Mouse (Mus musculus): ENCODE measurements around the gene Hmox2. TPM values are rescaled to one million over a fixed set of nuclear protein-coding genes. Genes with fewer than 3 reads are reported as not detected.

Gene Hmox2
- 111 and 120 TPM in 2 replicates for polyA plus RNA-seq (2015; fragmentation: Nextera tagmentation; extraction: Ambion mirVana)

DNA sequence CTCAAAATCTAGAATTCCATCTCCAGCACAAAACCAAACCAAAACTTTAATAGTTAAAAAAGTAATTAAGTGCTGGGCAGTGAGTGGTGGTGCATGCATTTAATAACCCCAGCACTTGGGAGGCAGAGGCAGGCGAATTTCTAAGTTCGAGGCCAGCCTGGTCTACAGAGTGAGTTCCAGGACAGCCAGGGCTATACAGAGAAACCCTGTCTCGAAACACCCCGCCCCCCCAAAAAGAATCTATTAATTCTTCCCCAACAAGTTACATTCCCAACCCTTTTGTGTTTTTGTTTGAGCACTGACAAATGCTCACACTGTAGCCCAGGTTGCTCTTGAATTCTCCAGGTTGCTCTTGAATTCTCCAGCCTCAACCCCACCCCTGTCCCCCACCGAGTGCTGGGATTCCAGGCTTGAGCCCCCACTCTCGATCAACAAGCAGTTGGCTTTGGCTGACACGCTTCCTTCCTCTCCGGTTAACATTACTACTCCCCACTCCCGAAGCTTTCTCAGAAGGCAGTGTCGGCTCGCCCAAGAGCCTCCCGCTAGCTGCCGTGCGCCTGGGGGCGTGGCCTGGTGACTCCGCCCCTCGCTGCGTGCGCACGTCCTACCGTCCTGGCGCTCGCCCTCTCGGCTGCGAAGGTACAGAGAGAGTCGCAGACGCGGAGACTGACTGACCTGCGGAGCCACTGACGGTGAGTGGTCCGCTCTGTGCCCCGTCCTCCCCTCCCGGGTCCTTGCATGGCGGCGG, at the start of gene Hmox2:
TSS of gene Hmox2 (plus strand) at position 582 of the 748 bp plus-strand sequence.

DNA sequence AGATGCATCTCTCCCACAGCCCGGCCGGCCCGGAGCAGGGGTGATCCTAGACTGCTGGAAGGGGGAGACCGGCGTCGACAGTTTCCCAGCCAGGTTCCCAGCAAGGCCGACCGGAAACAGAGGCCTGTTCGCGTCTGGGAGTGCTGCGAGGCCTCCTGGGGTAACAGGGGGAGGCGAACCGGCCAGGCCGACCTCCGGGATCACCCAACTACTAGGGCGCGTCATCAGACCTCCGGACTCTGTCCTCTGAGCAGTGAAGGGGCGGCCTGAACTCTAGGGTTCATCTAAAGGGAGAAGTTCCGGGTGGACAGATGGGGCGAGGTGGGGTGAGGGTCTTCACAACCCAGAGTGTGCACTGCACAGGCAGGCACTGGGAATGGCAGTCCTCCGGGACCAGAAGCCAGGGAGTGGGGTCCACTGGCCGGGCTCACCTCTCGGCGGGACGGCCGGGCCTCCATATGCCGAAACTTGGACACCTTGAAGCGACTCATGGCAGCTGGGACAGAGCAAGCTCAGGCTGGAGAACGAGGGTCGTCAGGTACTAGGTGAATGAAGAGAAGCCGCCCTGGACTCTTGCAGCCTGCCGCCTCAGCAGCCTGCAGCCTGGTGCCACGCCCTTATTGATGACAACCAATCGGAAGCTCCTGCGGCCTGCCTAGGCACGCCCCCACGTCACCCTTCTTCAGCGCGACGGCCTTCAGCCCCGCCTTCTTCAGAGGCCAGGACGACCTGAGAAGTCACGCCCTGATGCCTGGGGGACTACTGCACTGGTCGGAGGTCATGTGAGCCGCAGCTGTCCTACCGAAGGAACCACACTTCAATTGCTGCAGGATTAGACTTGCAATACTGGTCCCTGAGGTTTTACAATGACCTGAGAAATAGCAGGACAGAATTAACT, 46.8 kb upstream of the Hmox2 start, which contains the start of gene Coro7:
TSS of gene Coro7 (minus strand) at position 657 of the 898 bp plus-strand sequence.

DNA sequence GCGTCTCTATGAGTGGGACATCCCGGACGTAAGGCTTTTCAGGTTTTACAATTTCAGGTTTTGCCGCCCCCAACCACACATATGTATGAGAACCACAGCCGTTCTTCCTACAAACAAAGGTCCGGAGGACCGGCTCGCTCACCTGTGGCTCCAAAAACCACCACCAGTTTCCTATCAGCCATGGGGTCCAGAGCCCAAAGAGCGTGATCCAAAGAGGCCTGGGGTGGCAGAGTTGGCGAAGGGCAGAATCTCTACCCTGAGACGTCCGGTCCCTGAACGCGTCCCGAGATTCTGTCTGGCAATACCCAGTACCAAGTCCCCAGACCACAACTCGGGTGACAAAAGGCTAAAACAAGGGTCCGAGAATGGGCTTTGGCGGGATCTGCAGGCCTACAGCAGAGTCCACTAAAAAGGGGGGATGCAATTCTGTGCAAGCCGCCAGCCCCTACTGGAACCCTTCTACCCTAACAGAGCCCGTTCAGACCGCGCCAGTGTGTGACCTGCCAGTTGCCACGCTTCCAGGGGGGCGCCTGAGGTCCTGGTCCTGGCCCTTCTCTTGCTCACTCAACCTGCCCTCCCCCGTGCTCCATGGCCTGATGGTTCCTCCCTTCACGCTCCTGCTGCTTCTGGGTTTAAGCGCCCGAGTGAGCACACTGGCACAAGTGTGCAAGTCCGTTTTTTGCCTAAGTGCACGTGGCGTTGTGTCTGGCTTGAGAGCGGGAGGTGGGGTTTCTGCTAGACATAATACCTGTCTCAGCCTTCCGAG, 7.2 kb upstream of the Hmox2 start, which contains the start of gene Nmral1:
TSS of gene Nmral1 (minus strand) at position 604 of the 766 bp plus-strand sequence.

DNA sequence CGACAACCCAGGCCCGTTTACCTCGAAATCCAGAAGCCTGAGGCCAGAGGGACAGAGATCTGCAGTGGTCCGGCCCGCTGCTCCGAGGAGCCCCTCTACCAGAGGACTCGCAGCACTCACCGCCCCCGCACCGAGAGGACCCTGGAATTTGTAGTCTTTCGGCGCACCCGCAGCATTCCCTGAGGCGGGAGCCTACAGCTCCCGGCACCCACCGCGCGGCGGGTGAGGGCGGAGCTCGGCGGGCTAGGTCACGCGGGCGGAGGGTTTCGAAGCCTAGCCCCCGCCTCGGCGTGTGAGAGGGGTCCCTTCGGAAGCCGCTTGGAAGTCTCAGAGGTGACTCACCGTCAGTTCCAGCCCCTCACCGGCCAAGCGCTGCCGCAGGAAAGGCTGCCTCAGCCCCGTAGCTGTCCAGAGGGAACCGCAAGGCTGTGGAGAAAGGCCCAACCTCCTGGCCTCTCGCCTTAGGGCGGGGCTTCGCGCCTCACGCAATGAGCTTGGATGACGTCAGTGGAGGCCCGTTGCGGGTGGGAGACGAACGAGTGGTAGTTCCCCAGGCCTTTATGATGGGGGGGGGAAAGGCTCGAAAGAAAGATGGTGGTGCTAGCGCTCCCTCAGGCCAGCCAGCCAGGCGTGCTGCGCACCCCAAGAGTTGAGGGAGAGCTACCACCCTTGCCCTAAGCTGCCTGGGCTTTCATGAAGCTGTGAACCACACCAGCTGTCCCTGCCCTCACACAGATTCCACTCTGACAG, 63.8 kb downstream of the Hmox2 start, which contains the start of gene Cdip1:
TSS of gene Cdip1 (minus strand) at position 483 of the 750 bp plus-strand sequence.

Other genes with a start within 250 kb of the Hmox2 start
- 10.5 and 10.7 TPM in 2 replicates for gene Srl, start 184.5 kb upstream of the Hmox2 start, polyA plus RNA-seq (2015; fragmentation: Nextera tagmentation; extraction: Ambion mirVana)
- gene Tfap4, start 166.5 kb upstream of the Hmox2 start, polyA plus RNA-seq (2015; fragmentation: Nextera tagmentation; extraction: Ambion mirVana), result 5.7 and 6.2 TPM in 2 replicates
- 14.4 and 23.1 TPM in 2 replicates for gene Glis2, start 131.6 kb upstream of the Hmox2 start, polyA plus RNA-seq (2015; fragmentation: Nextera tagmentation; extraction: Ambion mirVana)
- gene Pam16, start 101.4 kb upstream of the Hmox2 start, polyA plus RNA-seq (2015; fragmentation: Nextera tagmentation; extraction: Ambion mirVana), result 164 and 170 TPM in 2 replicates
- 6.2 and 6.6 TPM in 2 replicates for gene Vasn, start 86.4 kb upstream of the Hmox2 start, polyA plus RNA-seq (2015; fragmentation: Nextera tagmentation; extraction: Ambion mirVana)
- gene Dnaja3, start 86.4 kb upstream of the Hmox2 start, polyA plus RNA-seq (2015; fragmentation: Nextera tagmentation; extraction: Ambion mirVana), result 66.7 and 68.1 TPM in 2 replicates
- 26.9 and 29.1 TPM in 2 replicates for gene Coro7, start 46.6 kb upstream of the Hmox2 start, polyA plus RNA-seq (2015; fragmentation: Nextera tagmentation; extraction: Ambion mirVana)
- 31.2 and 33.7 TPM in 2 replicates for gene Nmral1, start 7.0 kb upstream of the Hmox2 start, polyA plus RNA-seq (2015; fragmentation: Nextera tagmentation; extraction: Ambion mirVana)
- gene Cdip1, start 63.9 kb downstream of the Hmox2 start, polyA plus RNA-seq (2015; fragmentation: Nextera tagmentation; extraction: Ambion mirVana), result 144 and 152 TPM in 2 replicates
- gene 4930562C15Rik, start 109.1 kb downstream of the Hmox2 start, polyA plus RNA-seq (2015; fragmentation: Nextera tagmentation; extraction: Ambion mirVana), result 0.17 and 0.25 TPM in 2 replicates
- gene Ubald1, start 154.0 kb downstream of the Hmox2 start, polyA plus RNA-seq (2015; fragmentation: Nextera tagmentation; extraction: Ambion mirVana), result 69.2 and 80.2 TPM in 2 replicates
- gene Mgrn1, start 159.9 kb downstream of the Hmox2 start, polyA plus RNA-seq (2015; fragmentation: Nextera tagmentation; extraction: Ambion mirVana), result 118 and 134 TPM in 2 replicates
- gene Nudt16l1, start 212.4 kb downstream of the Hmox2 start, polyA plus RNA-seq (2015; fragmentation: Nextera tagmentation; extraction: Ambion mirVana), result 131 and 133 TPM in 2 replicates
- gene Anks3, start 237.8 kb downstream of the Hmox2 start, polyA plus RNA-seq (2015; fragmentation: Nextera tagmentation; extraction: Ambion mirVana), result 39.5 and 54.6 TPM in 2 replicates

Data from neural tube, postnatal 0 days (tissue).